Mouse (Mus musculus) kidney, postnatal 10 days (tissue): ENCODE measurements around the gene Preb.

Experiments
- DNase-seq: peaks from one replicate; pipeline ENCODE4 v3.0.0; 2021; ENCODE audit warnings: mixed read lengths

Gene Preb

DNA sequence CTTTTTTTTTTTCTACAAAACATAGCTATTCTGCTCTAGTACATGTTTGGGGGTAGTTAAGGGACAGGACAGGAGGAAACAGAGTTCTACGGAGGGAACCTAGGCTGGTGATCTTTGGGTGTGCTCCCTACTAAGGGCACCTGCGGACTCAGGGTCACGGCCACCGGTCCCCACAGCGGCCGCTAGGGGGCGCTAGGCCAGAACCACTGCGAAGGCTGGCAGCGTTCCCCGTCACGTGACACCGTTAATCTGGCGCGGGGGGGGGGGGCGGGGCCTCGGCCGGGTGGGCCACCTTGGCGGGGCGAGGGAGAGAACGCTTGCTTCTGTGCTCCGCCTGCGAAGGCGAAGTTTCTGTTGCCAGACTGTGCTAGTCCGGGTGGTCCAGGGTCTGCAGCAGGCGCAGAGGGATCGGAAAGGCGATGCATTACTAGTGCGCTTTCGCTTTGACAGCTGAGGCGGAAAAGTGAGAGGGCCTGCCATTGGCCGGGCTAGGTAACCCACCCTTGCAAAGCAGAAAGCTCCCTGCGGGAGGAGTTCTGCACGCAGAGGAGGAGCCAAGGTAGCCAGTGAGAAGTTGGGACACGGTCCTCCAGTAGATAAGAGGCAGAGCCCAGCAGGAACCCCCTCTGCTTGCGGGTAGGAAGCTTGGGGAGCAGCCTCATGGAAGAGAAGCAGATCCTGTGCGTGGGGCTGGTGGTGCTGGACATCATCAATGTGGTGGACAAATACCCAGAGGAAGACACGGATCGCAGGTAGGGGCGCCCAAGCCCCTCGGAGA is 38.7 kb downstream of the Preb start, which contains the start of gene Khk:
Gene Khk (plus strand): TSS at position 176 of the 778 bp plus-strand sequence.
- peak; percentile 96 for DNase-seq

DNA sequence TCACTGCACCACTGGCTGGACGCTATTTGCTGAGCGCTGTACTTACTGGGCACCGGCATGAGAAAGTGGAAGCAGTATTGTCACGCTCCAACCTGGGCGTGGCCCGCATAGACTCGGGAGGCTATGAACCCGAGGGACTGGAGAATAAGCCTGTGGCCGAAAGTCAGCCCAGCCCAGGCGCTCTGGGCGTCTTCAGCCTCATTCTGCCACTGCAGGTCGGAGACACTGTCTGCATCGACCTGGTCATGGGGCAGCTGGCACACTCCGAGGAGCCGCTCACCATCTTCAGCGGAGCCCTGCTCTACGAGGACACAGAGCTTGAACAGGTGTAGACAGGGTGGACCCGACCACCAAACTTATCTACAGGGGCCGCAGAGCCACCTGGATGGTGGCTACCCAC is 39.5 kb downstream of the Preb start:
- DNase-seq, result peak; percentile 50

DNA sequence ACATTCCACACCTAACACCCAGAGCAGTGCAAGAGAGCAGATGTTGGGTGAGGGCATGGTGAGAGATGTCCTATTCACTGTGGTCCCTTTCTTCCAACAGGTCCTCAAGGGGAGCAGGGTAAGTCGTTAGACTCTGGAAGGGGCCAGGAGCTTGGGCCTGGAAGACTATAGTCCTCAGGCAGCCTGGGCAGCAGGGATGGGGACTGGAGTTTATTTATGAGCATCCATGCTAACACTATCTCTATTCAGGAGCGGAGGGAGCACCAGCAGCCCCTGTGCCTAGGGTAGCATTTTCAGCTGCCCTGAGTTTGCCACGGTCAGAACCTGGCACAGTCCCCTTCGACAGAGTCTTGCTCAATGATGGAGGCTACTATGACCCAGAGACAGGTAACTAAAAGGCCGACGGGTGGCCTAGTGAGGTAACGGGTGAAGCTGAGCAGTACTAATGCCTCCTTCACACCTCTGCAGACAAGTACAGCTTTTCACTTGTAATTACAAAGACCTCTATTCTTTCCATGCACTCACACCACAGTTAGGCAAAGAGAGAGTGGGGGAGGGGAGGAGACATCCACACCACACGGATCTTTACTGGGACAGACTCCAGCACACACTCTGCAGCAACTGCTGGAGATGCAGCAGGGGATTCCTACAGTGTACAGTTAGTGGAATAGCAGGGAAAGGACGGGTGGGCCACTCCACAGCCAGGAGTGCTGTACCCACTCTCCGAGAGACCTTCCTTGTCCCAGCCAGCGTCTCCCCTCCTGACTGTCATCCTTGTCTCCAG is 40.1 kb downstream of the Preb start:
- peak; percentile 36 for DNase-seq

DNA sequence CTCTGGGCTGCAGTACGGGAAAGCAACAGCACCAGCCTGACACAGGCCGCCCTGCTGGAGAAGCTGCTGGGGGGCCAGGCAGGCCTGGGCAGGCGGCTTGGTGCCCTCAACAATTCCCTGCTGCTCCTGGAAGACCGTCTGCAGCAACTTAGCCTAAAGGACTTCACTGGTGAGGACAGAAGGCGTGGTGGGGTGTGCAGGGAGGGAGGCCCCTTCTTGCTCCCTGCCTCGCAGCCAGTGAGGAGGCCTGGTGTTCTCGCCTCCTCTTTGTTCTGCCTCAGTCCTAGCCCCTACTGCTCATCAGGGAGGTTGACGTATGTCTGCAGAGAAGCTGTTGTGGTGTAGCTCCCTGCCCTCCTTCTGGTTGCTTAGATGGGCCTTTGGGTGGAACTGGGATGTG is 41.5 kb downstream of the Preb start:
- no peak for DNase-seq

DNA sequence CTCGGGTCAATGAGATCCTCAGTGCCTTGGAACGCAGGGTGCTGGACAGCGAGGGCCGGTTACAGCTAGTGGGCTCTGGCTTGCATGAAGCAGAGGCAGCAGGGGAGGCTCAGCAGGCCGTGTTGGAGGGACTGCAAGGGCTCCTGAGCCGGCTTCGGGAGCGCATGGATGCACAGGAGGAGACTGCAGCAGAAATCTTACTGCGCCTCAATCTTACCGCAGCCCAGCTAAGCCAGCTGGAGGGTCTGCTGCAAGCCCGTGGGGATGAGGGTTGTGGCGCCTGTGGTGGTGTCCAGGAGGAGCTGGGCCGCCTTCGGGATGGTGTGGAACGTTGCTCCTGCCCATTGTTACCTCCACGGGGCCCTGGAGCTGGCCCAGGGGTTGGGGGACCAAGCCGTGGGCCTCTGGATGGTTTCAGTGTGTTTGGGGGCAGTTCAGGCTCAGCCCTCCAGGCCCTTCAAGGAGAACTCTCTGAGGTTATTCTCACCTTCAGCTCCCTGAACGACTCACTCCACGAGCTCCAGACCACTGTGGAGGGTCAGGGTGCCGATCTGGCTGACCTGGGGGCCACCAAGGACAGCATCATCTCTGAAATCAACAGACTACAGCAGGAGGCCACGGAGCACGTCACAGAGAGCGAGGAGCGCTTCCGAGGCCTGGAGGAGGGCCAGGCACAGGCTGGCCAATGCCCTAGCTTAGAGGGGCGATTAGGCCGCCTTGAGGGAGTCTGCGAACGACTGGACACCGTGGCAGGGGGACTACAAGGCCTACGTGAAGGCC is 42.1 kb downstream of the Preb start:
- peak; percentile 27 for DNase-seq

DNA sequence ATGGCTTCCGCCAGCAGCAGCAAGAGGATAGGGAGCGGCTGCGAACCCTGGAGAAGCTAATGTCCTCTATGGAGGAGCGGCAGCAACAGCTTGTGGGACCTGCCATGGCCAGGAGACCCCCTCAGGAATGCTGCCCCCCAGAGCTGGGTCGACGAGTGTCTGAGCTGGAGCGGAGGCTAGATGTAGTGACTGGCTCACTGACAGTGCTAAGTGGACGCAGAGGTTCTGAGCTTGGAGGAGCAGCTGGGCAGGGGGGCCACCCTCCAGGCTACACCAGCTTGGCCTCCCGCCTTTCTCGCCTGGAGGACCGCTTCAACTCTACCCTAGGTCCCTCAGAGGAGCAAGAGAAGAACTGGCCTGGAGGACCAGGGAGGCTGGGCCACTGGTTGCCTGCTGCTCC is 42.8 kb downstream of the Preb start:
- DNase-seq, result no peak

DNA sequence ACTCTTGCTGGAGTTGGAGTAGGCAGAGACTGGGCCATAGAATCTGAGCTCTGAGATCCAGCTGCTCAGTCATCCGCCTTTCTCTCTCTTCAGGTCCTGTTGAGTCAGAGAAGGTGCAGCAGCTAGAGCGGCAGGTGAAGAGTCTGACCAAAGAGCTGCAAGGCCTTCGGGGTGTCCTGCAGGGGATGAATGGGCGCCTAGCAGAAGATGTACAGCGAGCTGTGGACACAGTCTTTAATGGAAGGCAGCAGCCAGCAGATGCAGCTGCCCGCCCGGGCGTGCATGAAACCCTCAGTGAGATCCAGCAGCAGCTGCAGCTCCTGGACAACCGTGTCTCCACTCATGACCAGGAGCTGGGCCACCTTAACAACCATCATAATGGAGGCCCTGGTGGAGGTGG is 43.3 kb downstream of the Preb start:
- no peak for DNase-seq

DNA sequence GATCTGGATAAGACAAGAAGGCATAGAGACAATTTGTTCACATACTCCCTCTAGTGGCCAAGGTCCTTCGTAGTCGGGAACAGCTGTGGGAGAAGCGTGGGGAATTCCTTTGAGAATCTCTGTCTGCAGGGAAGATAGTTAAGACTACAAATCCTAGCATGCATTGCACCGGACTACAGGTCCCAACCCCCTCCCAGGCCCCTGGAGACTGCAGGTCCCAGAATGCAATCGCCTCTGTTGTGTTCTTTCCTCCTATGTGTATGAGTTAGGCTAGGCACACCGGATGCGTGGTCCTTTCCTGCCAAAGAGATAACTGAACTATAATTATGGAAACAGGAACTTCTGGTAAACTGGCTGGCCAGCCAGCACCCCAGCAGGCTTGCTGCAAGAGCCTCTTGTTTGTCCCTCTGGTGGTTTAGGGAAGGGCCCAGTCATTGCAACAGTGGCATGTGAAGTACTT is 44.2 kb downstream of the Preb start:
- DNase-seq, result peak; percentile 92

DNA sequence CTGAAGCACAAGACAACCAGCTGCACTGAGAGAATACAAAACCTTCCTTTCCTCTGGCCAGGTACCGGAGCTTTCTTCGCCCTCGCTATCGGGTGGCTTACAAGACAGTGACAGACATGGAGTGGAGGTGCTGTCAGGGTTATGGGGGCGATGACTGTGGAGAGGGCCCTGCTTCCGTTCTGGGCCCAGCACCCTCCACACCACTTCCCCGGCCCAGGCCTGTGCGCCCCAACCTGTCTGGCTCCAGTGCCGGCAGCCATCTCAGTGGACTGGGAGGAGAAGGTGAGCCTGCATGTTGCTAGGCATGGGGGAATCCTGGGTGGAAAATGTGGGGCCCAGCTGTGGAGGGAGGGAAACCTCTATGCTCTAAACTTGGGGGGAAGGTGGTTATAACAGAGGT is 44.7 kb downstream of the Preb start:
- no peak for DNase-seq

DNA sequence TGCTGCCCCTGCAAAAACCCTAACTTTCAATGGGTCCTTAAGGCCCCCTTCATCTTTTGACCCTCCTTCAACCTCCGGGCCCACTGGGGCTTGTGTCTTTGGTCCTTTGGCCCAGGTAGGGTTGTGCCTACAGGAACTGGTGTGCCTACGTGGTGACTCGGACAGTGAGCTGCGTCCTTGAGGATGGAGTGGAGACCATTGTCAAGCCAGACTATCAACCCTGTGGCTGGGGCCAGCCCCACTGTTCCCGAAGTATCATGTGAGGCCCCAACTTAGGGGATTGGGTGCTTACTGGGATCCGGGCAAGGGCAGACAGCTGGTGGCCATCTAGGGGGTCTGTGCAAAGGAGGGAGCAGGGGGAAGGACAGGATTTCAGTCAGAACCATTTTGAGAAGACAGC is 45.3 kb downstream of the Preb start:
- no peak for DNase-seq

DNA sequence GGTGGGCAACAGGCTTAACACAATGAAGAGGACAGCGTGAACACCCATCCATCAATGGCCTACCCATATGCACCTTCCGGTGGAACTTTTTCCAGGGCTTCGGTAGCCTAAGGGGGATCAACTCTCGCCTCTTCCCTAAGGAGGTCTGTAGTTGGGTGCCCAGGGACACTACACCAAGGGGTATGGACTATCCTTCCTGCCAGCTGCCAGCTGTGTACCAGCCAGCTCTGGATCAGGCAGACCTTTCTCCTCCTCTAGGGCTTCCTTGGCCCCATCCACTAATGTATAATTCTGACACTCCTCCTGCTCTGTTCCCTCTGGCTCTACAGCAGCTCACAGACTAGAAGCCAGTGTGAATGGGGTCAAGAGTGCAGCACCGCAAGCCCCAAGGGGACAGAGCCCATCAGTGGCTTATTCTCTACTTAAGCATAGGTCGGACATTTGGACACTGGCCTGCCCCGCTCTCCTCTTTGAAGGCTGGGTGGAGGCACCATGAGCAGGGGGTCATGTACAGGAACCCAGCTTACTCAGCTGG is 46.0 kb downstream of the Preb start:
- no peak for DNase-seq

DNA sequence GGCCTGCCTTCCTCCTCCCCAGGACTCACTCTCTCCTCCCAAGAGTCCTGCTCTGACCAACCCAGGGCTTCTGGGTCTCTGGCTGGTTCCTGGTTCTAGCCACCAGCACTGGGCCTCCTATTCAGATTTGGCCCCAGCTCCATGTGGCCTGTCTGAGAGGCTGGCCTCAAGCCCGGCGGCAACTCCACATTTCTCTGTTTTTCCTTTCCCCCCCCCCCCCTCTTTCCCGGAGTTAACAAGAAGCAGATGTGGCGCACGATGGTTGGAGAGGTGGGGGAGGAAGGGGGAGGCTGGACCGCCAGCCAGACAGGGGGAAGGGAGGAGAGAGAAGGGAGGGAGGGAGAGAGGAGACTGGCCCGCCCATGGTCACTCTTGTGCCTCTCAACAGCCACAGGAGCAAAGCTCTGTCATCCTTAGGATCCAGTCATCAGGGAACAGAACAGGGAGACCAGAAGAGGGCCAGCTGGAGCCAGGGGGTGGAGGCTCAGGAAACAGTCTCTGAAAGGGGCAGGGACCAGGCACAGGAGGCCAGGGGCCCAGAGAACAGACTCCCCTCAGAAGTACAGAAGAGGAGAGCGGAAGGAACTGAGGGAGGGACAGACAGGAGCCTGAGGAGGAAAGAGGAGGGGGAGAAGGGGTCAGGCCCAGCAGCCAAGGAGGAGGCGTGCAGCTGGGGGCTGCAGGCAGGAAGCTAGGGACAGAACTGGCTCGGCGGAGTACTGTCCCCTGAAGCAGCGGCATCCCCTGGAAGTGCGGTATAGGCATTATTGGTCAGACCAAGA is 46.9 kb downstream of the Preb start, which contains the start of gene Emilin1:
Gene Emilin1 (plus strand): TSS at position 343 of the 782 bp plus-strand sequence.
- DNase-seq, result peak; percentile 84

DNA sequence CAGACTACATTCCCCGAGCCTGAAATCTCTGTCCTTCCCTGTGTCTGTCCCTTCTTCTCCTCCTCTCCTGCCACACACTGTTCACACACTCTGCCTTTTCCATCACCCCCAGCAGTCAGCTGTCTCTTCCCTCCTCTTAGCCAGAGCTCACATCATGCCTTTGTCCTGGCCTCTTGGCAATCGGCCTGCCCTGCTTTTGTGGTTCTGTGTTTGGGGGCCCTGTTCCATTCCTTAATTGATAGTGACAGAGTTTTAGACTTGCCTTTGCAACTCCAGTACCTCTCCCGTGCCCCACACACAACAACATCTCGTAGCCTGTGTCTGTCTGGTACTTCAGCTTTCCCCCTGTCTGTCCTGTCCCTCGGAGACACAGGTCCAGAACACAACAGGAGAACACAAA is 48.0 kb downstream of the Preb start:
- DNase-seq, result no peak

DNA sequence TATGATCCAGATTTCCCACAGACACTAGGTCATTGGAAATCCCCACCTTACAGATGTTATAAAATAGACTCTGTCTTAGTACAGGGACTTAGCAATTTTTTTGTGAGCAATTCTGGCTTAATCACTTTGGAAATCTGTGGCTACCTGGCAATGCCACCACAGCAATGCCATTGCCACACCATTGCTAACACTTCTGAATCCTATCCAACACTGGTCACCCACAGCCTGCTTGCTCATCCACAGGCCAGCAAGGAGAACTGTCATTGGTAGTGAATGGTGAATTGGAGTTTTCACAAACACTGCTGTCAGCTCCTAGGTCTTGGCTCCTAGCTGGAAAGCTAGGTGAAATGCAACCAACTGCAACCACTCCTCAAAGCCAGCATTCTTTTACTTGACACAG is 49.7 kb downstream of the Preb start:
- DNase-seq, result no peak

DNA sequence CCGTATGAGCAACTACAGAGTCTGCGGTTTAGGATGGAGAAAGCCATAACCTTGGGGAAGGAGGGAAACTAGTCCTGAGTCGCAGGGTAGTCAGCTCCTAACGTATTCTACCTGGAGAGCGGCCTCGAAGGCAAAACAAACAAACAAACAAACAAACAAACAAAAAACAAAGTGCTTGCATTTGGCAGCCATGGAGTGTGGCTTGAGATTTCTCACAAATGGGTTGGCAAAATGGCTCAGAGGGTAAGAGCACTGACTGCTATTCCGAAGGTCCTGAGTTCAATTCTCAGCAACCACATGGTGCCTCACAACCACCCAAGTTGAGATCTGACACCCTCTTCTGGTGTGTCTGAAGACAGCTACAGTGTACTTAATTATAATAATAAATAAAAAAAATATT is 50.3 kb downstream of the Preb start:
- DNase-seq, result no peak

DNA sequence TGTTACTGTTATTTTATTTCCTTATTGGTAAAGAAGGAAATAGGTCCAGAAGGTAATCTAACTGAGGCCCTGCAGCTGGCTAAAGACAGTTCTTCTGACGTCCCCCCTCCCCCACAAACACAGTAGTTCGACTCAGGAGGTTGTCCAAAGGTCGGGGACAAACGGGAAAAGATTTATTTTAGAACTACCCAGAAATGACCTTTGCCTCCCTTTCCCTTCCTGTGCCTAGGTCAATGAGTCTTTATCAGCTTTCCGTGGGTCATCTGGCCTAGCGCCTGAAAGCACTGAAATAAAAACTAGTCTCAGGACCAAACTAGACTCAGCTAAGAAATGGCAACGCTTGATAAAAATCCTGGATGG is 50.9 kb downstream of the Preb start:
- peak; percentile 77 for DNase-seq

DNA sequence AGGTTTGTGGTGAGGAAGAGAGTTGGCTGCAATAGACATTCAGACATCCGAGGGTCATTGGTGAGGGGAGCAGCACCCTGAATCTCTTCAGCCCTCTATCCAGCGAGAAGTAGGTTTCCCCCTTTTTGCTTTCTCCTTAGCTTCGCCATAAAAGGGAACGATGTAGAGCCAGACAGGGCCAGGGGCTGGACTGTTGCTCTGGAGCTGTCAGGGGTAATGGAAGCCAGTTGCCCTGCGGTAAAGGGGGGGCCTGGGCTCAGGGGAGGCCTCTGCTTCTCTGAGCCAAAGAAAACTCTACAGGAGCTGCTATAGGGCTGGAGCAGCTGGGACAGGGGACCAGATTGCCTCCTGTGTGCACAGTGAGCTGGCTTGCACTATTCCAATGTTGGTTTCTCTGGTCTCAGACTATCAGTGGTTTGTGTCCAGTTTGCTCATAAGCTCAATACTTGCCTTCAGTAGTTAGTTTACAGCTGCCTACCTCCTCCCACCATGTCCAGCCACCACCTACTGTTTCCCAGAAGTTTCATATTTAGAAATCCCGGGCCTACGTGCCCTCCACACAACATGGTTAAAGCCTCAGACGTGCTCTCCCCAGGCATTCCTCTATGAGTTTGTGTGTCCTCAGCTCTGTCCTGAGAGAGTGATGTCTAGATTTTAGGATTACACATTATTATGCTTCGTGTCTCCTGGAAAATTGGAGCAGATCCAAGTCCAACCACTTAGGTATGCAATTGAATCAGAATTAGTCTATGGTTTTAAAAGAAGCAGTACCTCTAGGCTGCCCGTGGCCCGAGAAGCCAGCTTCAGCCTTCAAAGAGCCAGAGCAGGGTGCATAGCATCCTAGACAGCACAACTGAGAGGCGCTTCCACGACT is 51.5 kb downstream of the Preb start:
- peak; percentile 81 for DNase-seq

DNA sequence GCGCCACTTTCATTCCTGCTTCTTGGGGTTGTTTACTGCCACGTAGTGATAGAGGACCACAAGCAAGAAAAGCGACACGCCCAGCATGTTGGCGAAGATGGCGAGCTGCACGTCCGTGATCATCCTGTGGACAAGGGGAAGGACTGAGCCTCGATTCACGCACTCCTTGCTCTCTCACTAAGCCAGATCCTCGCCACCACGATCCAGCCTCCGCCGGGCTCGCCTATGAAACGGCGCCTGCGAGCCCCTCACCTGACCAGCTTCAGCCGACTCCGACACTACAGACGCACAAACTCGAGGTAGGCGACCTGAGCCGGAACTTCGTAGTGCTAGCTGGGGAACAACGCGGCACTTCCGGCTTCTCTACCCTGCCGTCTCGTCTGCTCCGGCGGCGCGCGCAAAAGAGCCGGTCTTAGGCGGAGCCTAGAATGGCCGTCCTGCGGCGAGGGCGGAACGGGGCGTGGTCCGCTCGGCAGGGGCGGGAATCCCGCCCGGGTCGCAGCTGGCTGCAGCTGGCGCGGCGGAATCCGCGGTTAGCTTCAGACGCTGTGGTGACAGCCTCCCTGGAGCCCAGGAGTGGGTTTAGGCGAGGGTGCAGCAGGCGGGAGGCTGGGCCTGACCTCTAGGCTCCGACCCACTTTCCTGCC is 52.6 kb downstream of the Preb start, which contains the start of gene Ost4:
Gene Ost4 (minus strand): TSS at position 376 of the 647 bp plus-strand sequence.
- DNase-seq, result peak; percentile 99

DNA sequence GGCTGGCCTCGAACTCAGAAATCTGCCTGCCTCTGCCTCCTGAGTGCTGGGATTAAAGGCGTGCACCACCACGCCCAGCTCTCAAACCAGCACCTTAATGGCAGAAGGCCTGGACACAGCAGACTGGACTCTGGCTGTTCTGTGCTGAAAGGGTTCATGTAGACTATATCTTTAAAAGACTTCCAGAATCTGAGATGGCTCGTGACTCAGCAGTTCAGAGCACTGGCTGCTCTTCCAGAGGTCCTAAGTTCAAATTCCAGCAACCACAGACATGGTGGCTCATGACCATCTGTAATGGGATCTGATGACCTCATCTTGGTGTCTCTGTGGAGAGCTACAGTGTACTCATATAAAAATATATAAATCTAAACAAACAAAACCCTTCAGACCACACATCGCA is 58.3 kb downstream of the Preb start:
- DNase-seq, result peak; percentile 36
